Mouse (Mus musculus): Measurements from ENCODE around the gene Oas1f. TPM values are rescaled to one million over a fixed set of nuclear protein-coding genes. Genes with fewer than 3 reads are reported as not detected.

Gene Oas1f
- not detected in 2 replicates for total RNA-seq (2014; fragmentation: Nextera tagmentation)
- not detected in 2 replicates for total RNA-seq (2017)

DNA sequence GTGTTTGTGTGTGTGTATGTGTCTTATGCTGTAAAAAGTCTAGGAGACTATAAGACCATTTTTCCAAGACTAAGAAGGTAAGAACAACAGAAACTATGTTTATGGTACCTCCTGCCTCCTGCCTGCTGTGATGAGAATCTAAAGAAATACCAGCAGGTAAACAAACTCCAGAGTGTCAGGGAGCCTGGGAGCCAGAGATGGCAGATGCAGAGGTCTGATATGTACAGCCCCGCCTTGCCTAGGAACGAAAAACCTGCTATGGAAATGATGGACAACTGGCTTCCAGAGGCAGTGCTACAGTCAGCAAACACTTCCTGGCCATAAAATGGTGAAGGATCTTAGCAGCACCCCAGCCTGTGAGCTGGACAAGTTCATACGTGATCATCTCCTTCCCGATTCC is at the start of gene Oas1f:
Oas1f (plus strand) TSS at position 301 of the 400 bp plus-strand sequence.
- no peak for ATAC-seq (replicated peaks; ENCODE audit: low FRiP score, low TSS enrichment, poor library complexity, severe bottlenecking)

DNA sequence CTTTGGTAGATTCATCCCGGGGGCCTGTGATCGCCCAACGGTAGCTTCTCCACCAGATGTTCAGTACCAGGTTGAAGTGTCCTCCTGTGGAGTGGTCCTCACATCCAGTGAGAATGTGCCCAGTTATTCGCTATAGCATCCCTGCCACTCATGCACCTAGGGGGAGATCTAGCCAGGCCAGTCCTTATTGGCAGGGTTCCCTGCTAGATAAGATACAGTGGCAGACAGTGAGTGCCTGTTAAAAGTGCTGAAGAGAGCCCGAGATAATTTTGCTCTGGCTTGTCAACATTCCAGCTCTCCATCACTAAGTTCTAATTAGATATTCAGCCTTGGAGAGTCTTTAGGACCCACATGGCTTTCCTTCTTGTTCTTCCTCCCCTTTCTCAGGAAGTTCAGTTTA is 49.0 kb upstream of the Oas1f start:
- ATAC-seq (replicated peaks; ENCODE audit: low FRiP score, low TSS enrichment, poor library complexity, severe bottlenecking) = peak; percentile 46

DNA sequence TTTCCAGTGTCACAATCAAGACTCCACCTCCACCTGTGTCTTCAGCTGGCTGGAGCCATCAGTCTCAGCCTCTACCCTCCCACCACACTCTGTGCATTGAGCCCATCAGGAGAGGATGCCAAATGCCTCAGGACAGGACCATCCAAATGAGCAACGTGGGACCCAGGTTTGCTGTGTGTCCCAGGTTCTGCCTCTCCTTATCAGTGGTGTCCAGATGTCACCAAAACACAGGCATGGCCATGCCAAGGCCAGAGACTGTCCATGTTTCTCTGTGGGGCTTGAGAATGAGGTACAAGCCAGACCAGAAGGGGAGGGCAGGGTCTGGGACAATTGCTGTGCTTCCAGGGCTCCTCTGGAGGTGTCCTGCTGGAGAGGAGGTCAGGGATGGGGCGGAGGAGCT is 48.2 kb upstream of the Oas1f start:
- ATAC-seq (replicated peaks; ENCODE audit: low FRiP score, low TSS enrichment, poor library complexity, severe bottlenecking) = peak; percentile 69

DNA sequence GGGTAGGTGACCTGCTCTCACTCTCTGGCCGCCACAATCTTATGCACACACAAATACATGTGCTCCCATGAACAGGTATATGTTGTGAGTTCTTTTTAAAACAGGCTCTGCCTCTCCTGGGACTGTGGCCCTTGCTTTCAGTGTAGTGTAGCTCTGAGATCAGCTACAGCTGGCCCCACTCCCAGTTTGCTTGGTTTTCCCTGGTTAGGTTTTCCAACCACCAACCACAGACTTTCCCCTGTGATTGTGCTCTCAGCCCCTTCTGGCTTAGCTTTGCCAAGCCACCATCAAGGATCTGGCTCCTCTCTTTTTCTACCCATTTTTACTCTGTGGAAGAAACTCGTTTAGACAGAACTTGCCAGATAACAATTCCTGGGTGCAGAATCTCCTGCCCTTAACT is 43.6 kb upstream of the Oas1f start:
- no peak for ATAC-seq (replicated peaks; ENCODE audit: low FRiP score, low TSS enrichment, poor library complexity, severe bottlenecking)

DNA sequence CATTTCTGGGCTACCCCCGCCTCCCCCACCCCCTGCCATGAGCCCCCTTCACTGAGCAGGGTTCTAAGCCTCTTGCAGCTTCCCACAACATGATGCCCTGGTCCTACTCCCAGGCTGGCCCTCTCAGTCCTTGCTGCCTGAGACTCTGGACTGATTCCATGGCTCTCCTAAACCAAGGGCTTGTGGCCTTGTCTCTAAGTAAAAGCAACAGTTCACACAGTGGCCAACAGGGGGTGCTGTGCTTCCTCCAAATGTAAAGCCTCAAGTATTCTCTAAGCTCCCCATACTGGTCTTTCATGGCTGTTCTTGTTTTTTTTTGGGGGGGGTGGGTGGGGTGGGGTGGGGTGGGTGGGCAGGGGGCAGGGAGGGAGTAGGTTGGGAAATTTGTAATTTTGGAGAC is 40.7 kb upstream of the Oas1f start:
- 0 out of 2 replicates have a peak, but pooled peaks have one; percentile 10 for ATAC-seq (replicated peaks; ENCODE audit: low FRiP score, low TSS enrichment, poor library complexity, severe bottlenecking)

DNA sequence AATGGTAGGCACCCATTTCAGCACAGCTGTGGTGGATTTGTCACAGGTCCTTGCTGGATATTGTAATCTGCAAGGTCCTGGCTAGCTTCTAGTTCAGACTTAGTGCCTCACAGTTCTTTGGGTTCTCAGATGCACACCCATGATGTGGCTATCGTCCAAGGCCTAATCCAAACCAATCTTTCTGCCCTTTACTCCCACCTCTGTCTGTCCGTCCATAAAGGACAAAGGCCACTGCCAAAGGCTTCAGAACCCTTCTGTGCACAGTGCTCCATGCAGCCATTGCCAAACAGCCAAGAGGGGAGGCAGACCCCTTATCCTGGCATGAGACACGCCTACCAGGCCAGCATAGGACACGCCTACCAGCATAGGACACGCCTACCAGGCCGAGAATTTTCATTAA is 38.0 kb upstream of the Oas1f start:
- no peak for ATAC-seq (replicated peaks; ENCODE audit: low FRiP score, low TSS enrichment, poor library complexity, severe bottlenecking)

DNA sequence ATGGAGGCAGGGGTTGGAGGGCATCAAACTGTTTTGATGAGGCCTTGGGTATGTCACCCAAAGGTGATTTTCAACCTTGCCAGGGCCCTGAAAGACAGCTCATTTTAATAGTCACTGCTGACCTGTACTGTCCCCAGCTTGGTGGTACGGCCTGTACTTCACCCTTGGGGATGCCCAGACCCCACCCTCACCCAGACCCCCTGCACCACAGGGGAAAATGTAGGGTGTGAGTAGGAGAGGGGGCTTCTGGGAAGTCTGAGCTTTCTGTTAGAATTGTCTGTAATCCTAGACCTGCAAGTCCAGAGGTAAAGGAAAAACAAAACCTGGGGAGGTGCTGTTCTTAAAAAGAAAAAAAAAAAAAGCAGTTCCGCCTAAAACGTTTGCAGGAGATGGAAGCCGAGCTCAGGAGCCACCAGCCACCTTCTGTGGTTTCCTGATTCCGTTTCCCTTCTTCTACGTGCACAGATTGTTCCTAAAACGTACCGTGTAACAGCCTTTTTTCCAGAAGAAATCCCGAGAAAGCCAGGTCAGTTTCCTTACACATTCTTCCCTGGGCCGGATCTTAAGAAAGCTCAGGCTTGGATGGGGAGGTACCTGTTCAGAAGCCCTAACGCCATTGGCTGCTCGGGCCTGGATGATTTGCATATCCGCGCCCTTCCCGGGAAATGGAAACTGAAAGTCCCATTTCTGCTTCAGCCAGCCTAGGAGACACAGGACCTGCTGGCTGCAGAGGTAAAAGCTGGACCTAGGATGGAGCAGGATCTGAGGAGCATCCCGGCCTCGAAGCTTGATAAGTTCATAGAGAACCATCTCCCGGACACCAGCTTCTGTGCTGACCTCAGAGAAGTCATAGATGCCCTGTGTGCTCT is 35.0 kb upstream of the Oas1f start, which contains the start of gene Oas1c:
Oas1c (minus strand) TSS at position 564 of the 869 bp plus-strand sequence.
- peak; percentile 91 for ATAC-seq (replicated peaks; ENCODE audit: low FRiP score, low TSS enrichment, poor library complexity, severe bottlenecking)

DNA sequence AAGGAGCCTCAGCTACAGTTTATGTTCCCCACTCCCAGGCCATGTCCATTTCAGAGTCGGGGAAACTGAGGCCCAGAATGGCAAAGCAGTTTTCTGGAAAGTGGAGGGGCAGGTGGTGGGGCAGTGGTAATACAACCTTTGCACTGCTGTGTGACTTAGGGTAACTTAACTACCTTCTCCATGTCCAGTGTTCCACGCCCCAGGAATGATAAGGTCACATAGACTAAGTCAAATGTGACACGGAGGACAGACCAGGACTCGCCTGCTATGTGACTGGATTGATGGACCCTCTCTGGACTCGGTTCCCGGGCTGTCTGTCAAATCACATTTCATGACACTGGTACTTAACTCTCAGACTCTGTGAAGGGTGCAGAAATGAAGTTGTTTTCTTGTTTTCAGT is 34.1 kb upstream of the Oas1f start:
- 0 out of 2 replicates have a peak, but pooled peaks have one; percentile 16 for ATAC-seq (replicated peaks; ENCODE audit: low FRiP score, low TSS enrichment, poor library complexity, severe bottlenecking)

DNA sequence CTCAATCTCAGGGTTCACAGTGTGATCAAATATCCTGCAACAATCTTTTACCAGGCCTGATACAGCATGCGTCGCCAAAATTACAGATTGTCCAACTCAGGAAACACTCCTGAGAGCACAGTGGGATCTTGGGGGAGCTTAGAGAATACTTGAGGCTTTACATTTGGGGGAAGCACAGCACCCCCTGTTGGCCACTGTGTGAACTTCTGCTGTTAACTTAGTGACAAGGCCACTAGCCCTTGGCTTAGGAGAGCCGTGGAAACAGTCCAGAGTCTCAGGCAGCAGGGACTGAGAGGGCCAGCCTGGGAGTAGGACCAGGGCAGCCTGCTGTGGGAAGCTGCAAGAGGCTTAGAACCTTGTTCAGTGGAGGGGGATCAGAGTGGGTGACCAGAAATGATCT is 31.2 kb upstream of the Oas1f start:
- peak; percentile 31; the same call in 1 of the 2 replicates for ATAC-seq (replicated peaks; ENCODE audit: low FRiP score, low TSS enrichment, poor library complexity, severe bottlenecking)

DNA sequence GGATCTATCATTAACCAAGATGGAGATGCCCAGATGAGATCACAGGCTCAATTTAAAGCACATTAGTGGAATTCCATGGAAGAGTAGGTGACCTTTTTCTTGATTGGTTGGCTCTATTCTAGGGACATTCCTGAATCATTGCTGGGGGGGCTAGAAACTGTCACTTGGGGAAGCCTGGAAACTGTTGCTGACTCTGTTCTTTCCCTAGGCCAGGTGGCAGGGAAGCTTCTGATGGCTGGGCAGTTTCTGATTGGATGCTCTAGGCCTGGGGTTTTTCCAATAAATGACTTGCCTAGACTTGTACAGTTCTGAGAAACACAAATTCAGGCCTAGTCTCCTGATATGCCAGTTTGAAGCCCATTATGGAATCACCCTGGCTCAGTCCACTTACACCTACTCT is 28.2 kb upstream of the Oas1f start:
- no peak for ATAC-seq (replicated peaks; ENCODE audit: low FRiP score, low TSS enrichment, poor library complexity, severe bottlenecking)

DNA sequence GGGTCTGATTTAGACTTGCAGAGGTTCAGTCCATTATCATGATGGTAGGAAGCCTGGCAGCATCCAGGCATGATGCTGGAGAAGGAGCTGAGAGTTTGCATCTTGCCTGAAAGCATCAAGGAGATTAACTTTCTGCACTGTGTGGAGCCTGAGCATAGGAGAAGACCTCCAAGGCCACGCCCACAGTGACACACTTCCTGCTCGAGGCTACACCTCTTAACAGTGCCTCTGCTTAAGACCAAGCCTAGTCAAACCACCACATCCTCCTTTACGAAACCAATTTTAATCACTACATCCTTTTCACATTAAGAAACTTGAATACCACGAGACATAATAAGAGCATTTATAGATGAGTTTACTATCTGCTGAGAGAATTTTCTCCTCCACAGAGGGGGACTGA is 16.1 kb upstream of the Oas1f start:
- no peak for ATAC-seq (replicated peaks; ENCODE audit: low FRiP score, low TSS enrichment, poor library complexity, severe bottlenecking)

DNA sequence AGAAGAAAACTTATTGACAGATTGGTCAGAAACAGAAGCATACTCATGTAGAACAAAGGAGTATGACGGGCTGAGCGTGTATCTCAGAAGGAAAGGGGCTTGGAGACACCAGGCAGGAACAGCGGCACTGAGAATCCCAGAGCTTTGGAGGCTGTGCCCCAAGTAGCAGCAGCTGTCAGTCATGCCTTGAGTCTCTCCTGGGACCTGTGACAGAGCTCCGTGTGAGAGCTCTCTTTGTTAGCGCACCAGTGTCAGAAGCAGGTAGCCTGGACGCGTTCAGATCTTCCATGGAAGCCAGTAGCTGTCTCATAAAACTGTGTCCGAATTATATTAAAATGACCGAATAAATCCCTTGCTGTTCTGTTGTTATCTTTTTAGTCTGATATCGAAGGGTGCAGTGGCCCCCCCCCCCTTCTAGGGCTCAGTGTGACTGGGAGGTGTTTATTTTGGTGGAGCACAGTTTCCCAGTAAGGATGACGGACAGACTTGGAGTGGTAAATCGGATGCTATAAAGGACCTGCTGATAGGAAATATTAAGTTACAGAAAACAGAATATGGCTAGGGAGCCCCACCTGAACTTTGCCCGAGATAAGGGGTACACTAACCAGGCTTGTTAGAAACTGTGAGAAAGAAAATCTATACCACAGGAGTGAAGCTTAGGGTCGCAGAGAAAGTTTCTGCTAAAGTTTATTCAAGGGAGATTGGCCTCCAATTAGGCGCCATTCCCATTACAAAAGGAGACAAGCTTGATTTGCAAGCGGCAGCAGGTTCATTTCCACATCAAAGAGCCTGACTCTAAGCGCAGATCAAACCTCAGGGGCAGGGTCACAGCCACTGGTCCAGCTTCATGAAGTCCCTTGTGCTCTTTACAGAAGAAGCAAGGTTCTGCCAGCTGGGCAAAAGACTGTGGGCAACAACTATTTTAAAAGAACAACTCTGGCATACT is 13.6 kb upstream of the Oas1f start:
- no peak for ATAC-seq (replicated peaks; ENCODE audit: low FRiP score, low TSS enrichment, poor library complexity, severe bottlenecking)

DNA sequence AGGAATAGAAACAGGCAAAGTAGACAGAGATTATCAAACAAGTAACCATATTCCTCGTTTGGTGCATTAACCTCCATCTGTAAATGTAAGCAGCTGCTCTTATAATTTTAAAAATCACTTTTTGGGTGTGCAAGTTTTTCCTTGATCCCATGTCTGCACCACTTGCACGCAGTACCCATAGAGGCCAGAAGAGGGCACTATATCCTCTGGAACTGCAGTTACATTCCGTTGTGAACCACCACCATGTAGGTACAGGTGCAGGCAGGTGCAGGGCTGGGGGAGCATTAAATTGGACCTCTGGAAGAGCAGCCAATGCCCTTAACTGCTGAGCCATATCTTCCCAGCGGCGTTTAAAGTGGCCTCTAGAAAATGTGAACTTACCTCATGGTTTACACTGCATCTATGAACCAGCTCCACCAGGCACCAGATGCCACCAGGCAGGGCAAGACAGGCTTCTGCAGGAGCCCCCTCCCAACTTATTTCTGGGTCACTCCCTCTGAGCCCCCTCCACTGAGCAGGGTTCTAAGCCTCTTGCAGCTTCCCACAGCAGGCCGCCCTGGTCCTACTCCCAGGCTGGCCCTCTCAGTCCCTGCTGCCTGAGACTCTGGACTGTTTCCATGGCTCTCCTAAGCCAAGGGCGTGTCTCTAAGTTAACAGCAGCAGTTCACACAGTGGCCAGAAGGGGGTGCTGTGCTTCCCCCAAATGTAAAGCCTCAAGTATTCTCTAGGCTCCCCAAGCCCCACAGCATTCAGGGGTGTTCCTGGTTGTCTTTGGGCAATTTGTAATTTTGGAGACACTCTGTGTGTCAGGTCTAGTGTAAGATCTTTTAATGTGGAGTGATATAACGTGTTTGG is 10.2 kb upstream of the Oas1f start:
- ATAC-seq (replicated peaks; ENCODE audit: low FRiP score, low TSS enrichment, poor library complexity, severe bottlenecking) = peak; percentile 68

DNA sequence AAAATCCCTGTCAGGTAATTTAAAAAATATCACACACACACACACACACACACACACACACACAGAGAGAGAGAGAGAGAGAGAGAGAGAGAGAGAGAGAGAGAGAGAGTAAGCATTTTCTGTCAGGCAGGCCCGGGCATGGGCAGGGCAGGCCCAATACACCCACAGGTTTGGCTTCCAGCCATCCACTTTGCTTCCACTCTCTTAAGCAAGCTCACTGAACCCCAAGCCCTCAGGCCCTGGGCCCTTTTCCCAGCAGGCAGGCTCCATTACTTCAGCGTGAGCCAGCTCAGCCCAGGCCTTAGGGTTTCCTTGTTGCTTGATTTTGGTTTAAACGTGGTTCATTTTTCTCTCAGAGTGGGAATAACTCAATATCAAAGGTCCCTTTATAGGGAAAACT is 2.5 kb upstream of the Oas1f start:
- no peak for ATAC-seq (replicated peaks; ENCODE audit: low FRiP score, low TSS enrichment, poor library complexity, severe bottlenecking)

DNA sequence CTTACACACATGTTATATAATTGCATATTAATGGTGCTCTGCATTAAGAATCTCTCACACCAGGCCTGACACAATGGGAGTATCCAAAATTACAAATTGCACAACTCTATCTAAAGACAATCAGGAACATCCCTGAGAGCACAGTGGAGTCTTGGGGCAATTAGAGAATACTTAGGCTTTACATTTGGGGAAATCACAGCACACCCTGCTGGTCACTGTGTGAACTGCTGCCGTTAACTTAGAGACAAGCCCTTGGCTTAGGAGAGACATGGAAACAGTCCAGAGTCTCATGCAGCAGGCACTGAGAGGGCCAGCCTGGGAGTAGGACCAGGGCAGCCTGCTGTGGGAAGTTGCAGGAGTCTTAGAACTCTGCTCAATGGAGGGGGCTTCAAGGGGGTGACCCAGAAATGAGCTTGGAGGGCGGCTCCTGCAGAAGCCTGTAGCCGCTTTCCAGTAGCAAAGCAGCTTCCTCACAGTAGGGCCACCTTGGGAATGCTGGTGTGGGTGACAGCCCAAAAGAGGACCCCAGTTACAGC is 2.5 kb downstream of the Oas1f start:
- ATAC-seq (replicated peaks; ENCODE audit: low FRiP score, low TSS enrichment, poor library complexity, severe bottlenecking) = peak; percentile 74; the same call in 1 of the 2 replicates

DNA sequence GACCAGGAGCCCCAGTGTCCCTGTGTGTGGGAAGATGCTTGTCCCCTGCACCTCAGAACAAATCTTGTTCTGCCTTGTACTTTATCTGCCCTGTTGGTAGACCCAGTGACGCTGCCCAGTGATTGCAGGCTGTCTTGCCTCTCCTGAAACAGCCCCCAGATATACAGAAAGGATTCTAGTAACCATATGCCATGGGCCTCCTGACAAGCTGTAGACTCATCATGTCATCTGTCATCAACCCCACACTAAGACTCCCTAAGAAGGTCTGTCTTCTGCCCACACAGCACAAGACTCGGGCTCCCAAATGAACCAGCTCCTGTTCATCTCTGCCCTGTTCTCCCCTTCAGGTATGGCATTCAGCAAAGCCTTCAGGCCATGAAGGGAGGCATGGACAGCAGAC is 12.1 kb downstream of the Oas1f start:
- ATAC-seq (replicated peaks; ENCODE audit: low FRiP score, low TSS enrichment, poor library complexity, severe bottlenecking) = no peak

DNA sequence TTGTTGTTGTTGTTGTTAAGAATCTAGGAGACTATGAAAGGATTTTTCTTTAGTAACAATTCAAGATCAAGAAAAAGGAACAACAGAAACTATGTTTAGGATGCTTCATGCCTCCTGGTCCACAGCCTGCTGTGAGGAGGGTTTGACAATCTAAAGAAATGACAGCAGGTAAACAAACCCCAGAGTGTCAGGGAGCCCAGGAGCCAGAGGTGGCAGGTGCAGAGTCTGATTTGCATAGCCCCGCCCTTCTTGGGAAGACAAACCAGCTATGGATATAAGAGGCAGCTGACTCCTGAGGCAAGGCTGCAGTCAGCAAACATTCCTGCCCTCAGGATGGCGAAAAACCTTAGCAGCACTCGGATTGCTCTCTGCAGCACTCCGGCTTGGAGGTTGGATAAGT is 14.0 kb downstream of the Oas1f start, which contains the start of gene Oas1h:
Oas1h (plus strand) TSS at position 301 of the 400 bp plus-strand sequence.
- no peak for ATAC-seq (replicated peaks; ENCODE audit: low FRiP score, low TSS enrichment, poor library complexity, severe bottlenecking)

DNA sequence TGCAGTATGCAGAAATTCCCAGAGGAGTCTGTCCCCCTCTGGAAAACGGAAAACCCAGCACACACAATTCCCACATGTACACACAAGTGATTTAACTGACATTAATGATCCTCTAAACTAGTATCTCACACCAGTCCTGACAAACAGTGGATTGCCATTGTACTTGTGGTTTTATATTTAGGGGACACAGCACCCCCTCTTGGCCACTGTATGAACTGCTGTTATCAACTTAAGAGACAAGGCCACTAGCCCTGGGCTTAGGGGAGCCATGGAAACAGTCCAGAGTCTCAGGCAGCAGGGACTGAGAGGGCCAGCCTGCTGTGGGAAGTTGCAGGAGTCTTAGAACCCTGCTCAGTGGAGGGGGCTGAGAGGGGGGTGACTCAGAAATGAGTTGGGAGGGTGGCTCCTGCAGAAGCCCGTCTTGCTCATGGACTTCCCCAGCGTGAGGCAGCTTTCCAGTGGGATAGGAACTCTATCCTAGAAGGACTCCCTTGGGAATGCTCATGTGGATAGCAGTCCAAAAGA is 18.2 kb downstream of the Oas1f start:
- ATAC-seq (replicated peaks; ENCODE audit: low FRiP score, low TSS enrichment, poor library complexity, severe bottlenecking) = peak; percentile 70; the same call in 1 of the 2 replicates

All from megakaryocyte-erythroid progenitor cell, adult 5-6 weeks (primary cell).